ENCODE assay signal across 17 mouse cellular contexts in the genomic region with DNA sequence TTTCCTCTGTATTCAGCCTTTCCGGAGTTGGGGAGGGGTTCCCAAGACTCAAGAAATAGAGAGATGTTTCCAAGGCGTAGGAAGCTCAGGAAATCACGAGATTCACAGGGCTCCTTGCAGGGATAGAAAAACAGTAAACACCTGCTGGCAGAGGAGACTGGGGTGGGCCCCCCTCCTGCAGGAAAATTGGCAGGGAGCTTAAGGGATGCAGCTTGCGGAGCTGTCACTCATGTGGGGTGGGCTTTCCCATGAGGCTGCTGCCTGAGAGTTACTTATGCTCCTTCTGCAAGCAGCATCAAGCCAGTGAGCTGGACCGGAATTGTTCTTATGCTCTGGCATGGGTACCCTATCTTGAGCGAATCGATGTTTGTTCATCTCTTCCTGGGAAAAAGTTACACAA.
"Had no signal": no experiment of that assay in that cellular context is flagged by ENCODE, and none has a peak within 500 bp of the region (broad histone marks: within the 10 kb centered on the region; RNA-seq: fewer than 3 reads in every experiment).

No protein-coding gene starts in this region.

- H3K9ac ChIP-seq: liver, embryonic 13.5 days; neural tube, embryonic 13.5 days; stomach, embryonic 15.5 days had no signal

- ATAC-seq: midbrain, embryonic 16.5 days had no signal

- H3K9me3 ChIP-seq: liver, embryonic 13.5 days; neural tube, embryonic 13.5 days; stomach, embryonic 15.5 days had no signal

- DNase-seq: kidney, adult 18-20 months; kidney, adult 9 months; kidney, postnatal 25 days; liver, embryonic 13.5 days; lung, adult 2 months; lung, postnatal 14 days; lung, postnatal 4 days; retina, postnatal 1 day; right cerebral cortex, postnatal 25 days; spleen, adult 18-20 months; thymus, postnatal 36 days had no signal

- H3K36me3 ChIP-seq: liver, embryonic 13.5 days; neural tube, embryonic 13.5 days; stomach, embryonic 15.5 days had no signal

- H3K4me1 ChIP-seq: liver, embryonic 13.5 days; stomach, embryonic 15.5 days had no signal

- H3K27me3 ChIP-seq: liver, embryonic 13.5 days; stomach, embryonic 15.5 days had no signal

- H3K4me2 ChIP-seq: liver, embryonic 13.5 days; midbrain, embryonic 11.5 days; neural tube, embryonic 13.5 days; stomach, embryonic 15.5 days had no signal

- H3K4me3 ChIP-seq: left cerebral cortex, adult 2 months; liver, embryonic 13.5 days; myocyte; neural tube, embryonic 13.5 days; stomach, embryonic 15.5 days had no signal

- H3K27ac ChIP-seq: left cerebral cortex, adult 2 months; liver, embryonic 13.5 days; neural tube, embryonic 13.5 days; stomach, embryonic 15.5 days had no signal
